Mouse (Mus musculus): ENCODE data around the gene Fam117a. TPM values are rescaled to one million over a fixed set of nuclear protein-coding genes. Genes with fewer than 3 reads are reported as not detected.

The Fam117a gene
- total and polyA plus RNA-seq, 3 experiments = 30.9 to 159 (median 105) TPM

DNA sequence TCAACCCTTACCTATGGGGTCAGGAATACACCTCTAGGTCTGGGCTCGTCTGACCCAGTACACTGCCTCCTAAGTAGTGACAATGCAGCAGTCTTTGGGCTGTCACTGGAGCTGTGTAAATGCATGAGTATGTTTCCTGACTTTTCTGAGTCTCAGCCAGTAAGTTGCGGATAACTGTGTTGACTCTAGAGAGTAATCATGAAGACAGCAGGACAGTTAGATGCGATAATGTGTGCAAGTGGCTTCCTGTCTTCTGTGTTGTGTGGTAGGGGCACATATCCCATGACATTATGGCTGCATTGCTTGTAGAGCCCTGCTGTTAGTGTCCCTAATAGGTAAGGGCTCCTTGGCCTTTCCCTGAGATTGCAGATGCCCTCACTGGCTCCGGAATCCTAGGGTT lies 11.0 kb upstream of the Fam117a start:
- ATAC-seq (ENCODE audit: extremely low read depth, insufficient number of reproducible peaks, low FRiP score, poor library complexity, severe bottlenecking) (no peak), DNase-seq (ENCODE audit: low spot score) (no peak)
- no peak overlapping the region for H3K4me3 ChIP-seq (ENCODE audit: low read depth, low read length)
- peaks cover 25% of the 10 kb centered on the region for H3K27me3 ChIP-seq (ENCODE audit: insufficient read depth, low read length)
- TF ChIP-seq POLR2AphosphoS5 (IDR thresholded peaks at IDR 0.05; ENCODE audit: insufficient replicate concordance, low read depth, low read length) (no peak), TAL1 (conservative IDR thresholded peaks at IDR 0.05; ENCODE audit: low read depth, low read length) (no peak), CTCF (IDR thresholded peaks at IDR 0.05; ENCODE audit: low read depth, low read length) (no peak), GATA1 (IDR thresholded peaks at IDR 0.05; ENCODE audit: borderline replicate concordance, low read length) (no peak), GATA2 (IDR thresholded peaks at IDR 0.05; ENCODE audit: borderline replicate concordance, low read depth, low read length) (no peak)
- H3K4me1 ChIP-seq (ENCODE audit: insufficient read depth, low read depth, low read length) = no peaks in the 10 kb centered on the region
- no peaks in the 10 kb centered on the region for H3K36me3 ChIP-seq (replicated peaks)
- no peaks in the 10 kb centered on the region for H3K9me3 ChIP-seq (replicated peaks)

DNA sequence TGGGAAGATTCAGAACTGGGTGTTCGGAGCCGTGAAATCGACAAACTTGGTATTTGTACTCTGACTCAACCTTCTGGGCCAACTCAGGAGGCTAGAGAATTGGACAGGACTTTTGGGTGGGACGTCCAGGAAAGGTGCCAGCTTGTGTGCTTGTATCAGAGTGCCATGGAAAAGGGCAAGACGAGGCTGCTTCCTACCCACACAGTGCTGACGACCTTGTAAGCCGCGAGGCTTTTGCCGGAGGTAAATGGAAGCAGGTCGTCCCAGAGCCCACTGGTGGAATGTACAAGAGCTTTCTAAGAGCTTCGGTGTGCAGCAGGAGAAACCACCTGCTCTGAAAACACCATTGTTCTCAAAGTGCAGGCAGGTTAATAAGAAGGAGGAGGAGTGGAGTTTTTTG lies 10.6 kb upstream of the Fam117a start:
- TF ChIP-seq GATA2 (IDR thresholded peaks at IDR 0.05; ENCODE audit: borderline replicate concordance, low read depth, low read length) (no peak), TAL1 (conservative IDR thresholded peaks at IDR 0.05; ENCODE audit: low read depth, low read length) (no peak), GATA1 (IDR thresholded peaks at IDR 0.05; ENCODE audit: borderline replicate concordance, low read length) (no peak), POLR2AphosphoS5 (IDR thresholded peaks at IDR 0.05; ENCODE audit: insufficient replicate concordance, low read depth, low read length) (no peak), CTCF (IDR thresholded peaks at IDR 0.05; ENCODE audit: low read depth, low read length) (no peak)
- ATAC-seq (ENCODE audit: extremely low read depth, insufficient number of reproducible peaks, low FRiP score, poor library complexity, severe bottlenecking) = no peak

DNA sequence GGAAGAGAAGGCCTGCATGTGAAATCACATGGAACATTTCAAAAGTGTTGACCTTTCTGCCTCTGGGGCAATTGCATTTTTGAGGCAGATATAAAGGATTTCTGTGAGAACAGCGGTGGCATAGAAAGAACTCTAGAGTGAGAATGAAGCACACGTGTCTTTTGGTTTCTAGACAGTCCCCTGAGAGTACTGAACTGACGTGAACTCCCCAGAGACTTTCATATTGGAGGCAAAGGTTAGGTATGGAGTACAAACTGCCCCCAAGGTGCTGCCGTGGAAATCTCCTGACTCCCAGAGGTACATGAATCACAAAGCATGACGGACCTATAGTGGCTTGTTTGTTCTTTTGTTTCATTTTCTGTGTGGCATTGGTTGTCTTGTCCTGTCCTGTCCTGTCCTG lies 8.2 kb upstream of the Fam117a start:
- TF ChIP-seq GATA2 (IDR thresholded peaks at IDR 0.05; ENCODE audit: borderline replicate concordance, low read depth, low read length) = no peak
- no peak for TF ChIP-seq GATA1 (IDR thresholded peaks at IDR 0.05; ENCODE audit: borderline replicate concordance, low read length)
- no peak for TF ChIP-seq TAL1 (conservative IDR thresholded peaks at IDR 0.05; ENCODE audit: low read depth, low read length)
- TF ChIP-seq POLR2AphosphoS5 (IDR thresholded peaks at IDR 0.05; ENCODE audit: insufficient replicate concordance, low read depth, low read length) = no peak
- peaks cover 7% of the 10 kb centered on the region for H3K4me1 ChIP-seq (ENCODE audit: insufficient read depth, low read depth, low read length)
- no peak overlapping the region for H3K4me3 ChIP-seq (ENCODE audit: low read depth, low read length)
- ATAC-seq (ENCODE audit: extremely low read depth, insufficient number of reproducible peaks, low FRiP score, poor library complexity, severe bottlenecking) (no peak), DNase-seq (ENCODE audit: low spot score) (no peak)
- H3K27me3 ChIP-seq (ENCODE audit: insufficient read depth, low read length) = peaks cover 20% of the 10 kb centered on the region
- H3K36me3 ChIP-seq (replicated peaks) = no peaks in the 10 kb centered on the region
- H3K9me3 ChIP-seq (replicated peaks) = no peaks in the 10 kb centered on the region

More for the DNA sequence above, 10.6 kb upstream of the Fam117a start:
- no peak for DNase-seq (ENCODE audit: low spot score)
- H3K36me3 ChIP-seq (replicated peaks) = no peaks in the 10 kb centered on the region
- no peak overlapping the region for H3K4me3 ChIP-seq (ENCODE audit: low read depth, low read length)
- H3K9me3 ChIP-seq (replicated peaks) = no peaks in the 10 kb centered on the region
- no peaks in the 10 kb centered on the region for H3K4me1 ChIP-seq (ENCODE audit: insufficient read depth, low read depth, low read length)
- H3K27me3 ChIP-seq (ENCODE audit: insufficient read depth, low read length) = peaks cover 25% of the 10 kb centered on the region

DNA sequence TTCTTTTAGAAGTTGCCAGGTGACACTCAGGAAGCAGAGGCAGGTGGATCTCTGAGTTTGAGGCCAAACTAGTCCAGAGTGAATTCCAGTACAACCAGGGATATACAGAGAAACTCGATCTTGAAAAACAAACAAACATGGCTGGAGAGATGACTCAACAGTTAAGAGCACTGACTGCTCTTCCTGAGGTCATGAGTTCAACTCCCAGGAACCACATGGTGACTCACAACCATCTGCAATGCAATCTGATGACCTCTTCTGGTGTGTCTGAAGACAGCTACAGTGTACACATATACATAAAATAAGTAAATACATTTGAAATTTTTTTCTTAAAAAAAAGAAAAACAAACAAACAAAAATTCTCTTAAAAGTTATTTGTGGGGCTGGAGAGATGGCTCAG lies 6.2 kb upstream of the Fam117a start:
- TF ChIP-seq GATA1 (IDR thresholded peaks at IDR 0.05; ENCODE audit: borderline replicate concordance, low read length) (no peak), GATA2 (IDR thresholded peaks at IDR 0.05; ENCODE audit: borderline replicate concordance, low read depth, low read length) (no peak), POLR2AphosphoS5 (IDR thresholded peaks at IDR 0.05; ENCODE audit: insufficient replicate concordance, low read depth, low read length) (no peak), CTCF (IDR thresholded peaks at IDR 0.05; ENCODE audit: low read depth, low read length) (no peak), TAL1 (conservative IDR thresholded peaks at IDR 0.05; ENCODE audit: low read depth, low read length) (no peak)
- H3K36me3 ChIP-seq (replicated peaks) = no peaks in the 10 kb centered on the region
- ATAC-seq (ENCODE audit: extremely low read depth, insufficient number of reproducible peaks, low FRiP score, poor library complexity, severe bottlenecking) = no peak
- peaks cover 10% of the 10 kb centered on the region for H3K27me3 ChIP-seq (ENCODE audit: insufficient read depth, low read length)
- H3K4me1 ChIP-seq (ENCODE audit: insufficient read depth, low read depth, low read length) = peaks cover 25% of the 10 kb centered on the region
- no peak for DNase-seq (ENCODE audit: low spot score)
- no peaks in the 10 kb centered on the region for H3K9me3 ChIP-seq (replicated peaks)
- H3K4me3 ChIP-seq (ENCODE audit: low read depth, low read length) = no peak overlapping the region

DNA sequence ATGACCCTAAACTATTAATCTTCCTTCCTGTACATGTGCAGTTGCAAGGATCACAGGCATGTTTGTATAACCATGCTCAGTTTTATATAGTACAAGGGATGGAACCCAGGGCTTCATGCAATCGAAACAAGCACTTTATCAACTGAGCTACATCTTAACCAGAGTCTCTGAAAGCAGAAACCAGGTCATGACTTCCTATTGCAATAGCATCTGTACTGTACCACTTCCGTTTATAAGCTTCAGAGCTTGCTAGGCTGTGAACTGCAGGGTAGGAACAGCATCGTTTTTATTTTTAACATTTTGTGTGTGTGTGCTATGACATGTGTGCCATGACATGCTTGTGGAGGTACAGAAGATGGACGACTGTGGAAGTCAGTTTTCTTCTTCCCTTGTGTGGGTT lies 3.6 kb upstream of the Fam117a start:
- H3K4me3 ChIP-seq (ENCODE audit: low read depth, low read length) = no peak overlapping the region
- H3K27me3 ChIP-seq (ENCODE audit: insufficient read depth, low read length) = no peaks in the 10 kb centered on the region
- H3K9me3 ChIP-seq (replicated peaks) = no peaks in the 10 kb centered on the region
- no peak for DNase-seq (ENCODE audit: low spot score)
- TF ChIP-seq POLR2AphosphoS5 (IDR thresholded peaks at IDR 0.05; ENCODE audit: insufficient replicate concordance, low read depth, low read length) = no peak
- TF ChIP-seq GATA1 (IDR thresholded peaks at IDR 0.05; ENCODE audit: borderline replicate concordance, low read length) = no peak
- TF ChIP-seq GATA2 (IDR thresholded peaks at IDR 0.05; ENCODE audit: borderline replicate concordance, low read depth, low read length) = no peak
- no peak for TF ChIP-seq TAL1 (conservative IDR thresholded peaks at IDR 0.05; ENCODE audit: low read depth, low read length)
- no peak for TF ChIP-seq CTCF (IDR thresholded peaks at IDR 0.05; ENCODE audit: low read depth, low read length)
- no peak for ATAC-seq (ENCODE audit: extremely low read depth, insufficient number of reproducible peaks, low FRiP score, poor library complexity, severe bottlenecking)
- H3K36me3 ChIP-seq (replicated peaks) = peaks cover 3% of the 10 kb centered on the region
- H3K4me1 ChIP-seq (ENCODE audit: insufficient read depth, low read depth, low read length) = peaks cover 43% of the 10 kb centered on the region

DNA sequence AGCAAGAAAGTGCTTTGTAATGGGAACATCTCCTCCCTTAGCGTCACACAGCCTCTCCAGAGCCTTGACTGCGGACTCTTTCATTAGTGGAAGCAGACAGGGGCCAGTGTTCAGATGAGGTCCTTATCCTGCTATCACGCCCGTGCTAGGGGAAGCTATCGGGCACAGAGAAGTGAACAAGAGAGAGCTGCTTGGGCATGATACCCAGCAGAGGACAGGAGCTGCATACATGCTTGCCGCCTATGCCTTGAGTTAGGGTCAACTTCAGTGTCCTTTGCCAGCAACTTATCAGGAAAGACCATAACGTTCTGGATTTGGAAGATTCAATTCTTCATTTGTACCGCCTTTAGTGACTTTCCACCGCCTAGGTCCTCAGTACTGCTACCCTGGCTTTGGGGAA lies 3.0 kb upstream of the Fam117a start:
- Histone ChIP-seq H3K9me3 (replicated peaks) (no peaks in the 10 kb centered on the region), H3K27me3 (ENCODE audit: insufficient read depth, low read length) (no peaks in the 10 kb centered on the region), H3K36me3 (replicated peaks) (peaks cover 3% of the 10 kb centered on the region), H3K4me3 (ENCODE audit: low read depth, low read length) (no peak overlapping the region), H3K4me1 (ENCODE audit: insufficient read depth, low read depth, low read length) (peaks cover 49% of the 10 kb centered on the region)
- DNase-seq (ENCODE audit: low spot score) = no peak
- ATAC-seq (ENCODE audit: extremely low read depth, insufficient number of reproducible peaks, low FRiP score, poor library complexity, severe bottlenecking) = no peak
- TF ChIP-seq TAL1 (conservative IDR thresholded peaks at IDR 0.05; ENCODE audit: low read depth, low read length) = no peak; the same call in 1 of the 2 replicates

Measured in G1E (cell line).